Mouse (Mus musculus) limb, embryonic 12.5 days (tissue): ENCODE data around the gene Fam71e1. TPM values are rescaled to one million over a fixed set of nuclear protein-coding genes. Genes with fewer than 3 reads are reported as not detected.
A peak's percentile ranks its signal among the peaks of the same experiment; 100 is the strongest.

Experiments
- ATAC-seq: fragments of 200-750 bp; cut with Nextera tagmentation; 2 replicates; pipeline ENCODE4 v1.8.0; 2017; ENCODE audit warnings: low read depth, moderate TSS enrichment; ENCODE audit not compliant: insufficient number of reproducible peaks, insufficient read depth, low FRiP score, low TSS enrichment
- H3K27ac ChIP-seq: fragments of 300-500 bp; sonication (generic); 2 replicates; pipeline ENCODE4 v1.5.1; 2016; ENCODE audit warnings: mild to moderate bottlenecking, moderate library complexity
- H3K27me3 ChIP-seq: fragments of 300-500 bp; sonication (generic); 2 replicates; pipeline ENCODE4 v1.6.1; 2016; ENCODE audit warnings: mild to moderate bottlenecking, moderate library complexity
- H3K36me3 ChIP-seq: fragments of 300-500 bp; sonication (generic); 2 replicates; pipeline ENCODE4 v1.6.1; 2016; ENCODE audit warnings: mild to moderate bottlenecking, moderate library complexity
- H3K4me1 ChIP-seq: fragments of 300-500 bp; sonication (generic); replicated peaks from 2 replicates; pipeline ENCODE4 v1.6.1; 2016
- H3K4me2 ChIP-seq: fragments of 300-500 bp; sonication (generic); 2 replicates; pipeline ENCODE4 v1.6.1; 2016; ENCODE audit warnings: mild to moderate bottlenecking, moderate library complexity
- H3K4me3 ChIP-seq: fragments of 300-500 bp; sonication (generic); replicated peaks from 2 replicates; pipeline ENCODE4 v1.5.1; 2016; ENCODE audit warnings: mild to moderate bottlenecking
- H3K9ac ChIP-seq: fragments of 300-500 bp; sonication (generic); replicated peaks from 2 replicates; pipeline ENCODE4 v1.6.1; 2016; ENCODE audit warnings: mild to moderate bottlenecking, moderate library complexity
- H3K9me3 ChIP-seq: fragments of 300-500 bp; sonication (generic); 2 replicates; pipeline ENCODE4 v1.6.1; 2016; ENCODE audit warnings: mild to moderate bottlenecking, moderate library complexity
- WGBS: fragments of 180-500 bp; shearing (Covaris S2); methylation state at CpG from one replicate; pipeline ENCODE4 v1.1.7; 2016; 5-methylcytosine and 5-hydroxymethylcytosine counted together
- polyA plus RNA-seq: library from polyadenylated mRNA; unstranded; fragments of >200 nt; fragmentation: Nextera tagmentation; extraction: Ambion mirVana; gene quantifications from 2 replicates; pipeline ENCODE4 v1.2.1, GENCODE M21; 2016

Gene Fam71e1
- 19.0 and 27.5 TPM in 2 replicates for polyA plus RNA-seq

DNA sequence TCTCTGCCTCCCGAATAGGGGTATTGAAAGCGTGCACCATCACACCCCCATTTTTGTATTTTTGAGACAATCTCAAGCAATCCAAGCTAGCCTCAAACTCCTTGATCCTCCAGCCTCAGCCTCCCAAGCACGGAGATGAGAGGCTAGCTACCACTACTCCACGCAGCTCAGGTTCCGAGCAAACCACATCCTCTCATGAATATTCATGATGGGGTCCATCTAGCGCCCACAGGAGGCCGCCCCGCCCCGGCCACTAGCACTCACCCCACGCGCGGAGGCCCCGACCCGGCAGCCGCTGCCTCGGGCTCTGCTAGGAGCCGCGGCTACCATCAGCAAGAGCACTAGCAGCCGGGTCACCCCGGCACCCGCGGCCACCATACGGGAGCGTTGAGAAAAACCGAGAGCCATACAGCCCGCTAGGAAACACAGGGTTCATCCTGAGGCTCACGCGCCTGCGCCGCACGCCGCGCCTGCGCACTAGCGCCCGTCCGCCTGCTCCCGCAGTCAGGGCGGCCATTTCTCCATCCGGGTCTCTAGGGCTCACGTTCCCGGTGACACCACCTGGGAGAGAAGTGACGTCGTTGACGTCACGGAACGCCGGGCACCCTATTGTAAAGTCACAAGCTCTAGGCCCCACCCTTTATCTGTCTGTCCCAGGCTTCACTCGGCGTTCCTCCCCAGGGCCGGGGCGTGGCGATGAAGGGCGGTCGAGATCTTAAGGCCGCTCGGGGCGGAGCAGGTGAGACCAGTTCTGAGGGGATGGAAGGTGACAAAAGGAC is at the start of gene Fam71e1, which contains the start of gene Emc10:
Gene Fam71e1 (plus strand): TSS at position 590 of the 779 bp plus-strand sequence.
Gene Emc10 (minus strand): TSS at position 538 of the 779 bp plus-strand sequence.
- Histone ChIP-seq H3K4me1 (peaks cover 20% of the 10 kb centered on the region), H3K4me3 (peak within 1 kb of the TSS; percentile 70), H3K27me3 (peaks cover 15% of the 10 kb centered on the region), H3K4me2 (peak within 1 kb of the TSS; percentile 76), H3K36me3 (peaks cover 41% of the 10 kb centered on the region), H3K27ac (peak within 1 kb of the TSS; percentile 96), H3K9ac (peak within 1 kb of the TSS; percentile 86), H3K9me3 (no peaks in the 10 kb centered on the region)
- WGBS: under 1% methylated on average over 58 of the region's 58 CpGs
- ATAC-seq: peak; percentile 96

DNA sequence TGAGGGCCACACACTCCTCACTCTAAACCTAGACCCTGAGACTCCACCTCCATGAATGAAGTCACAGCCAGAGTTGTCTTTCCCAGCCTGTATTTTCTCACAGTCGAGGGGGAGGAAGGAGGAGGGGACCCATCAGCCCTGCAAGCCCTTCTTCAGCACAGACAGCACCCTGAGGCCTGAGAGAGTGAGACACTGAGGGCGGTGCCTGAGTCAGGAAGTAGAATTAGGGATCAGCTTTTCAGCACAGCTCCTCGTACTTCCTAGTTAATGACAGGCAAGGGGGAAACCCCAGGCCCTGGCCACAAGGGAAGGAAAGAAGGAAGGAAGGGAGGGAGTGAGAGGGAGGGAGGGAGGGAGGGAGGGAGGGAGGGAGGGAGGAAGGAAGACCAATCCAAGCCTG is 43.1 kb upstream of the Fam71e1 start:
- WGBS: 3% methylated on average over 3 of the region's 3 CpGs
- Histone ChIP-seq H3K4me3 (no peak overlapping the region), H3K27me3 (peaks cover 49% of the 10 kb centered on the region), H3K9me3 (no peaks in the 10 kb centered on the region), H3K9ac (no peak overlapping the region), H3K36me3 (no peaks in the 10 kb centered on the region), H3K27ac (no peak overlapping the region), H3K4me1 (no peaks in the 10 kb centered on the region), H3K4me2 (no peak overlapping the region)
- no peak for ATAC-seq

DNA sequence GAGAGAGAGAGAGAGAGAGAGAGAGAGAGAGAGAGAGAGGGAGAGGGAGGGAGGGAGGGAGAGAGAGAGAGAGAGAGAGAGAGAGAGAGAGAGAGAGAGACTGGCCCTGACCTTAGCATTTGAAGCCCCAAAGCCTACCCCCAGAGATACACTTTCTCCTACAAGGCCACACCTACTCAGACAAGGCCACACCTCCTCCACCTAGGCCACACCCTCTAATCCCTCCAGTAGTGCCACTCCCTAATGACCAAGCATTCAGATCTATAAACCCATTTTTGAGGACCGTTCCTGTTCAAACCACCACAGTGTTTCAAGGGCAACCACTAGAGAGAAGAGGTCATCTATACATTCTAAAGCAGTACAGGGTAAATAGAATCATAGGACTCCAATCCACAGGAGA is 40.1 kb upstream of the Fam71e1 start:
- WGBS: 91% methylated on average over 1 of the region's 1 CpGs
- H3K27me3 ChIP-seq: peaks cover 58% of the 10 kb centered on the region

GRCm38 (mm10) chr7:44460067-44460466 is 36.3 kb upstream of the Fam71e1 start:
- Histone ChIP-seq H3K4me3 (no peak overlapping the region), H3K4me1 (peaks cover 17% of the 10 kb centered on the region), H3K27me3 (peaks cover 68% of the 10 kb centered on the region), H3K9ac (no peak overlapping the region), H3K27ac (no peak overlapping the region), H3K4me2 (no peak overlapping the region), H3K9me3 (no peaks in the 10 kb centered on the region), H3K36me3 (no peaks in the 10 kb centered on the region)
- ATAC-seq: no peak
- 71% methylated on average over 6 of the region's 6 CpGs for WGBS

More for the DNA sequence above, 40.1 kb upstream of the Fam71e1 start:
- no peak overlapping the region for H3K4me2 ChIP-seq
- H3K9ac ChIP-seq: no peak overlapping the region
- H3K4me1 ChIP-seq: no peaks in the 10 kb centered on the region
- H3K9me3 ChIP-seq: no peaks in the 10 kb centered on the region
- no peaks in the 10 kb centered on the region for H3K36me3 ChIP-seq
- no peak overlapping the region for H3K4me3 ChIP-seq
- no peak overlapping the region for H3K27ac ChIP-seq
- ATAC-seq: no peak

DNA sequence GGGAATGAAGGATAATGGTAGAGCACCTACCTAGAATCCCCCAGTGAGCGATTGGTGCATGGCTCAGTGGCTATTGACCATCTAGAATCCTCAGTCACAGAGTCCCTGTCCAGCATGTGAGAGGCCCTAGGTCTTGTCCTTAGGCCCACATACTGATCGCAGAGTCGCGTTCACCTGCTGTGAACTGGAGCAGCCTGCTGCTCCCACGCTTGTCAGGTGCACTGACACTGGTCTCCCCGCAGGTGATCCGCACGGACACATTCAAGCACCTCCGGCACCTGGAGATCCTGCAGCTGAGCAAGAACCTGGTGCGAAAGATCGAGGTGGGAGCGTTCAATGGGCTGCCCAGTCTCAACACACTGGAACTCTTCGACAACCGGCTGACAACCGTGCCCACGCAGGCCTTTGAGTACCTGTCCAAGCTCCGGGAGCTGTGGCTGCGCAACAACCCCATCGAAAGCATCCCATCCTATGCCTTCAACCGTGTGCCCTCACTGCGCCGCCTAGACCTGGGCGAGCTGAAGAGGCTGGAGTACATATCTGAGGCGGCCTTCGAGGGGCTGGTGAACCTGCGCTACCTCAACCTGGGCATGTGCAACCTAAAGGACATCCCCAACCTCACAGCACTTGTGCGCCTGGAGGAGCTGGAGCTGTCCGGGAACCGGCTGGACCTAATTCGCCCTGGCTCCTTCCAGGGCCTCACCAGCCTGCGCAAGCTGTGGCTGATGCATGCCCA is 35.4 kb upstream of the Fam71e1 start:
- Histone ChIP-seq H3K27ac (no peak overlapping the region), H3K4me2 (no peak overlapping the region), H3K9ac (no peak overlapping the region), H3K27me3 (peaks cover 75% of the 10 kb centered on the region), H3K9me3 (no peaks in the 10 kb centered on the region), H3K36me3 (no peaks in the 10 kb centered on the region), H3K4me1 (peaks cover 17% of the 10 kb centered on the region), H3K4me3 (no peak overlapping the region)
- ATAC-seq: no peak
- WGBS: 70% methylated on average over 31 of the region's 31 CpGs

- H3K27ac ChIP-seq: no peak overlapping the region
- no peak overlapping the region for H3K9ac ChIP-seq
- H3K36me3 ChIP-seq: no peaks in the 10 kb centered on the region
- H3K9me3 ChIP-seq: no peaks in the 10 kb centered on the region
- peaks cover 17% of the 10 kb centered on the region for H3K4me1 ChIP-seq
- no peak for ATAC-seq
- H3K4me2 ChIP-seq: peak overlapping the region; percentile 63
- H3K4me3 ChIP-seq: peak overlapping the region; percentile 40
- peaks cover 75% of the 10 kb centered on the region for H3K27me3 ChIP-seq
- 56% methylated on average over 57 of the region's 57 CpGs for WGBS
Measured at GRCm38 (mm10) chr7:44461503-44462217, 34.7 kb upstream of the Fam71e1 start.

DNA sequence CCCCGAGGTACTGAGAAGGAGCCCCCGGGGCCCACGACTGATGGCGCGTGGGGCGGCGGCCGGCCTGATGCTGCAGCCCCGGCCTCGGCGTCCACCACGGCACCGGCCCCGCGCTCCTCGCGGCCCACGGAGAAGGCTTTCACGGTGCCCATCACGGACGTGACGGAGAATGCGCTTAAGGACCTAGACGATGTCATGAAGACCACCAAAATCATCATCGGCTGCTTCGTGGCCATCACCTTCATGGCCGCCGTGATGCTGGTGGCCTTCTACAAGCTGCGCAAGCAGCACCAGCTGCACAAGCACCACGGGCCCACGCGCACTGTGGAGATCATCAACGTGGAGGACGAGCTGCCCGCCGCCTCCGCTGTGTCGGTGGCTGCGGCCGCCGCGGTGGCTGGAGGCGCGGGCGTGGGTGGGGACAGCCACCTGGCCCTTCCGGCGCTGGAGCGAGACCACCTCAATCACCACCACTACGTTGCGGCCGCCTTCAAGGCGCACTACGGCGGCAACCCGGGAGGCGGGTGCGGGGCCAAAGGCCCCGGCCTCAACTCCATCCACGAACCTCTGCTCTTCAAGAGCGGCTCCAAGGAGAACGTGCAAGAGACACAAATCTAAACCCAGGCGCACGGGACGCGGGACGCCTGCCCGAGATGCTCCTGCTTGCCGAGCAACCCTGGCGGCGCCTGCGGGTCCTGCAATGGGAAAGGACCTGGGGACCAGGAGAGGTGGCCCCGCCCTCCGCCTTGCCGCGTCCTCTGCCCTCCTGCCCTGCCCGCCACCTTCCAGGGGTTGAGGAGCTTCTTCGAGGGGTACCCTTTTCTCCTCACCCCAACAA is 33.9 kb upstream of the Fam71e1 start:
- Histone ChIP-seq H3K4me3 (peak overlapping the region; percentile 40), H3K9me3 (no peaks in the 10 kb centered on the region), H3K4me2 (peak overlapping the region; percentile 63), H3K36me3 (no peaks in the 10 kb centered on the region), H3K9ac (peak overlapping the region; percentile 52; the same call in 1 of the 2 replicates), H3K27ac (no peak overlapping the region), H3K27me3 (peaks cover 73% of the 10 kb centered on the region), H3K4me1 (peaks cover 17% of the 10 kb centered on the region)
- ATAC-seq: no peak
- 10% methylated on average over 77 of the region's 77 CpGs for WGBS

GRCm38 (mm10) chr7:44463056-44463425 is 33.3 kb upstream of the Fam71e1 start:
- H3K27me3 ChIP-seq: peaks cover 70% of the 10 kb centered on the region
- H3K4me3 ChIP-seq: peak overlapping the region; percentile 40; the same call in 1 of the 2 replicates
- peaks cover 17% of the 10 kb centered on the region for H3K4me1 ChIP-seq
- H3K4me2 ChIP-seq: peak overlapping the region; percentile 63
- 18% methylated on average over 8 of the region's 8 CpGs for WGBS
- H3K36me3 ChIP-seq: no peaks in the 10 kb centered on the region
- ATAC-seq: no peak
- no peaks in the 10 kb centered on the region for H3K9me3 ChIP-seq
- H3K27ac ChIP-seq: no peak overlapping the region
- H3K9ac ChIP-seq: no peak overlapping the region

DNA sequence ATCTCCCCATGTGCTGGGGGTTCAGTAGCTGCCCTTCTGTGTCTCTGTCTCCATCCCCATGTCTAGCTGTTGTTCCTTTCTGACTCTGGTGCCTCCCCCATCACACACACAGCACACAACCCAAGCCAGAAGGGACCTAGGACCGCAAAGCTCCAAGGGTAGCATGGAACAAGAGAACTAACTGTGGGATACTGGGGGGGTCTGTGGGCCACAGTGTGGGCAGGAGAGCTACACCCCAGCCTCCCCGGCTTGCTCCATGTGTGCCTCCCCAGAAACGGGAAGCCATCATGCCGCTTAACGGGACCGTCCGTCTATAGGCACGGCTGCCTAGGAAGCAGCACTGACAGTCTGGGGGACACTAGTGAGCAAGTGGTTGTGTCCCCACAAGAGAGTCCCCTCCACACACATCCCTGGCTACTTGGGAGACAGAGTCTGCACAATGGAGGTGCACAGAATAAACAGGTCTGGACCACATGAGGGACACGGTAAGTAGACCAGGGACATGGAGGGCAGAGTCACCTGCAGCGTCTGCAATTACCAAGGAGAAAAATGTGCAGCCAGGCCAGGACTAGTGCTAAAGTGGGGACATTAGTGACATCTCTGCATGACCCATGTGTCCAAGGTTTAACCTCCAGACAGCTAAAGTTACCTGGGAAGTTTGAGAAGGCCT is 32.7 kb upstream of the Fam71e1 start:
- H3K36me3 ChIP-seq: no peaks in the 10 kb centered on the region
- H3K27ac ChIP-seq: no peak overlapping the region

GRCm38 (mm10) chr7:44464511-44464910 is 31.9 kb upstream of the Fam71e1 start:
- H3K4me1 ChIP-seq: peaks cover 26% of the 10 kb centered on the region
- no peak for ATAC-seq
- H3K27ac ChIP-seq: no peak overlapping the region
- WGBS: 30% methylated on average over 4 of the region's 4 CpGs
- no peaks in the 10 kb centered on the region for H3K9me3 ChIP-seq
- H3K27me3 ChIP-seq: peaks cover 61% of the 10 kb centered on the region
- H3K9ac ChIP-seq: no peak overlapping the region; the same call in 1 of the 2 replicates
- no peak overlapping the region for H3K4me2 ChIP-seq
- H3K4me3 ChIP-seq: no peak overlapping the region
- H3K36me3 ChIP-seq: no peaks in the 10 kb centered on the region

More for the DNA sequence above, 32.7 kb upstream of the Fam71e1 start:
- H3K4me1 ChIP-seq: peaks cover 22% of the 10 kb centered on the region
- no peak for ATAC-seq
- H3K9ac ChIP-seq: no peak overlapping the region
- H3K9me3 ChIP-seq: no peaks in the 10 kb centered on the region
- no peak overlapping the region for H3K4me2 ChIP-seq
- H3K4me3 ChIP-seq: no peak overlapping the region
- 79% methylated on average over 10 of the region's 10 CpGs for WGBS
- H3K27me3 ChIP-seq: peaks cover 69% of the 10 kb centered on the region
